Mouse (Mus musculus): ENCODE data around the gene Eef1a1. TPM values are rescaled to one million over a fixed set of nuclear protein-coding genes. Genes with fewer than 3 reads are reported as not detected.

Gene Eef1a1
- polyA plus RNA-seq, 1 experiment from 2014 or later: 4,551 TPM

- H3K36me3 ChIP-seq (ENCODE audit: control insufficient read depth, insufficient read depth, low read length): no peaks in the 10 kb centered on the region
- no peaks in the 10 kb centered on the region for H3K9me3 ChIP-seq (ENCODE audit: control insufficient read depth, low read length)
- no peak overlapping the region for H3K4me2 ChIP-seq
- WGBS: 72% methylated on average over 4 of the region's 4 CpGs
- H3K4me1 ChIP-seq (replicated peaks; ENCODE audit: control insufficient read depth, insufficient read depth, low read length): peaks cover 15% of the 10 kb centered on the region
- ATAC-seq (replicated peaks; ENCODE audit: low FRiP score) (no peak), DNase-seq (ENCODE audit: low spot score) (no peak)
- H3K9ac ChIP-seq (ENCODE audit: low read depth, low read length): no peak overlapping the region
- no peak overlapping the region for H3K27ac ChIP-seq (ENCODE audit: low read depth, low read length)
- no peaks in the 10 kb centered on the region for H3K27me3 ChIP-seq (replicated peaks; ENCODE audit: control insufficient read depth, insufficient read depth, low read length)
- H3K4me3 ChIP-seq (ENCODE audit: low read depth, low read length): no peak overlapping the region
These were observed 25.7 kb upstream of the Eef1a1 start for GRCm38 (mm10) chr9:78514681-78515080.

DNA sequence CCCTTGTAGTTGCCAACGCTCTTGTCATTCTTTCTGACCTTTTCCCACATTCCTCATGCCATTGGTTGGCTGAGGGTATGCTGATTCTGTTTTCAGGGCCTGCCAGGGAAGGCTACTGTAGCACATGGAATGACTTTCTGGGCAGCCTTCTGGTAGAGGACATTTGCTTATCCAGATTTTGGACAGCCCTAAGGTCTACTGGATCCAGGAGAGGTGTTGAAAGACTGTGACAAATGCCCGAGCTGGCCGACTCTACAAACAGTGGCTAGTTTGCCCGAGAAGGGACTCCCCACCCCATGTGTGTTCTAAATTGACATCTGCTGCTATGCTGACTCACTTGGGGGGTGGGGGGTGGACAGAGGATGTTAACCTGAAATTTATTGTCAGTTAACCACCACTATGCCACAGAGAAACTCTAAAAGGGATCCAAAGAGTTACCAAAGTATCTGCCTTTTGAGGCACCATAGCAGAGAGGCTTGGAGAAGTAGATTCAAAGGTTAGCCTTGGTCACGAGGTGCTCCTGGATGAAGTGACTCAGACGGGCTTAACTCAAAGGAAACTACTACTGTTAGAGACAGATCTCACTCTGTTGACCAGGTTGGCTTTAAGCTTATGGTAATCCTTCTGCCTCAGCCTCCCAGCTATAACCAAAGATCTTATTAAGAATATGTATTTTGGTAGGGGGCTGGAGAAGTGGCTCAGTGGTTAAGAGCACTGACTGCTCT, 25.0 kb upstream of the Eef1a1 start:
- peaks cover 15% of the 10 kb centered on the region for H3K4me1 ChIP-seq (replicated peaks; ENCODE audit: control insufficient read depth, insufficient read depth, low read length)
- H3K9me3 ChIP-seq (ENCODE audit: control insufficient read depth, low read length): no peaks in the 10 kb centered on the region
- H3K36me3 ChIP-seq (ENCODE audit: control insufficient read depth, insufficient read depth, low read length): no peaks in the 10 kb centered on the region
- WGBS: 65% methylated on average over 6 of the region's 6 CpGs
- no peak for DNase-seq (ENCODE audit: low spot score)
- H3K4me3 ChIP-seq (ENCODE audit: low read depth, low read length): no peak overlapping the region
- H3K27me3 ChIP-seq (replicated peaks; ENCODE audit: control insufficient read depth, insufficient read depth, low read length): no peaks in the 10 kb centered on the region
- no peak overlapping the region for H3K9ac ChIP-seq (ENCODE audit: low read depth, low read length)
- H3K27ac ChIP-seq (ENCODE audit: low read depth, low read length): no peak overlapping the region
- ATAC-seq (replicated peaks; ENCODE audit: low FRiP score): no peak
- H3K4me2 ChIP-seq: no peak overlapping the region

- WGBS: 88% methylated on average over 5 of the region's 5 CpGs
- no peak for ATAC-seq (replicated peaks; ENCODE audit: low FRiP score)
These were observed 22.8 kb upstream of the Eef1a1 start for GRCm38 (mm10) chr9:78511705-78512104.

GRCm38 (mm10) chr9:78508106-78508786, 19.3 kb upstream of the Eef1a1 start:
- WGBS: 81% methylated on average over 16 of the region's 16 CpGs

More at GRCm38 (mm10) chr9:78511705-78512104, 22.8 kb upstream of the Eef1a1 start:
- Histone ChIP-seq H3K4me2 (no peak overlapping the region), H3K4me1 (replicated peaks; ENCODE audit: control insufficient read depth, insufficient read depth, low read length) (peaks cover 10% of the 10 kb centered on the region), H3K9me3 (ENCODE audit: control insufficient read depth, low read length) (no peaks in the 10 kb centered on the region), H3K4me3 (ENCODE audit: low read depth, low read length) (no peak overlapping the region), H3K27ac (ENCODE audit: low read depth, low read length) (no peak overlapping the region), H3K27me3 (replicated peaks; ENCODE audit: control insufficient read depth, insufficient read depth, low read length) (no peaks in the 10 kb centered on the region), H3K9ac (ENCODE audit: low read depth, low read length) (no peak overlapping the region), H3K36me3 (ENCODE audit: control insufficient read depth, insufficient read depth, low read length) (no peaks in the 10 kb centered on the region)
- DNase-seq (ENCODE audit: low spot score): no peak

GRCm38 (mm10) chr9:78506722-78507077, 17.7 kb upstream of the Eef1a1 start:
- no peaks in the 10 kb centered on the region for H3K27me3 ChIP-seq (replicated peaks; ENCODE audit: control insufficient read depth, insufficient read depth, low read length)
- ATAC-seq (replicated peaks; ENCODE audit: low FRiP score) (no peak), DNase-seq (ENCODE audit: low spot score) (no peak)
- no peaks in the 10 kb centered on the region for H3K36me3 ChIP-seq (ENCODE audit: control insufficient read depth, insufficient read depth, low read length)
- no peak overlapping the region for H3K9ac ChIP-seq (ENCODE audit: low read depth, low read length)
- no peaks in the 10 kb centered on the region for H3K9me3 ChIP-seq (ENCODE audit: control insufficient read depth, low read length)
- H3K27ac ChIP-seq (ENCODE audit: low read depth, low read length): peak overlapping the region; percentile 78
- 47% methylated on average over 7 of the region's 7 CpGs for WGBS
- peaks cover 14% of the 10 kb centered on the region for H3K4me1 ChIP-seq (replicated peaks; ENCODE audit: control insufficient read depth, insufficient read depth, low read length)
- H3K4me2 ChIP-seq: peak overlapping the region; percentile 52
- H3K4me3 ChIP-seq (ENCODE audit: low read depth, low read length): peak overlapping the region; percentile 20; the same call in 1 of the 2 replicates

More at GRCm38 (mm10) chr9:78508106-78508786, 19.3 kb upstream of the Eef1a1 start:
- H3K36me3 ChIP-seq (ENCODE audit: control insufficient read depth, insufficient read depth, low read length): no peaks in the 10 kb centered on the region
- H3K9me3 ChIP-seq (ENCODE audit: control insufficient read depth, low read length): no peaks in the 10 kb centered on the region
- H3K27ac ChIP-seq (ENCODE audit: low read depth, low read length): no peak overlapping the region
- H3K27me3 ChIP-seq (replicated peaks; ENCODE audit: control insufficient read depth, insufficient read depth, low read length): no peaks in the 10 kb centered on the region
- no peak for DNase-seq (ENCODE audit: low spot score)
- H3K9ac ChIP-seq (ENCODE audit: low read depth, low read length): no peak overlapping the region
- H3K4me2 ChIP-seq: no peak overlapping the region
- peaks cover 12% of the 10 kb centered on the region for H3K4me1 ChIP-seq (replicated peaks; ENCODE audit: control insufficient read depth, insufficient read depth, low read length)
- ATAC-seq (replicated peaks; ENCODE audit: low FRiP score): no peak
- no peak overlapping the region for H3K4me3 ChIP-seq (ENCODE audit: low read depth, low read length)

- Histone ChIP-seq H3K27me3 (replicated peaks; ENCODE audit: control insufficient read depth, insufficient read depth, low read length) (no peaks in the 10 kb centered on the region), H3K36me3 (ENCODE audit: control insufficient read depth, insufficient read depth, low read length) (no peaks in the 10 kb centered on the region), H3K4me3 (ENCODE audit: low read depth, low read length) (peak overlapping the region; percentile 20; the same call in 1 of the 2 replicates), H3K9me3 (ENCODE audit: control insufficient read depth, low read length) (no peaks in the 10 kb centered on the region), H3K9ac (ENCODE audit: low read depth, low read length) (no peak overlapping the region), H3K27ac (ENCODE audit: low read depth, low read length) (peak overlapping the region; percentile 78), H3K4me1 (replicated peaks; ENCODE audit: control insufficient read depth, insufficient read depth, low read length) (peaks cover 14% of the 10 kb centered on the region), H3K4me2 (peak overlapping the region; percentile 52)
- 19% methylated on average over 11 of the region's 11 CpGs for WGBS
- peak; percentile 83 for ATAC-seq (replicated peaks; ENCODE audit: low FRiP score)
- peak; percentile 60 for DNase-seq (ENCODE audit: low spot score)
These were observed 17.2 kb upstream of the Eef1a1 start for GRCm38 (mm10) chr9:78506002-78506721.

DNA sequence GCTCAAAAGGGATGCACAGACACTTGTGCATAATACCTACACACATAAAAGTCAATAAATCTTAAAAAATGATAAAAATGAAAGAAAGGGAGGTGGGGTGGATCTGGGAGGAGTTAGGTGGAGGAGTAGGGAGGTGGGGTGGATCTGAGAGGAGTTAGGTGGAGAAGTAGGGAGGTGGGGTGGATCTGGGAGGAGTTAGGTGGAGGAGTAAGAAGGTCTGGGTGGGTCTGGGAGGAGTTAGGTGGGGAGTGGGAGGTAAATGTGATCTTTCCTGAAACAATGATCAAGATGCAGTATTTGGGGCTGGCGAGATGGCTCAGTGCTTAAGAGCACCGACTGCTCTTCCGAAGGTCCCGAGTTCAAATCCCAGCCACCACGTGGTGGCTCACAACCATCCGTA, 16.3 kb upstream of the Eef1a1 start:
- no peaks in the 10 kb centered on the region for H3K36me3 ChIP-seq (ENCODE audit: control insufficient read depth, insufficient read depth, low read length)
- ATAC-seq (replicated peaks; ENCODE audit: low FRiP score) (no peak), DNase-seq (ENCODE audit: low spot score) (no peak)
- H3K4me1 ChIP-seq (replicated peaks; ENCODE audit: control insufficient read depth, insufficient read depth, low read length): peaks cover 14% of the 10 kb centered on the region
- no peak overlapping the region for H3K9ac ChIP-seq (ENCODE audit: low read depth, low read length)
- H3K4me3 ChIP-seq (ENCODE audit: low read depth, low read length): no peak overlapping the region
- 86% methylated on average over 6 of the region's 6 CpGs for WGBS
- H3K4me2 ChIP-seq: no peak overlapping the region
- H3K9me3 ChIP-seq (ENCODE audit: control insufficient read depth, low read length): no peaks in the 10 kb centered on the region
- H3K27me3 ChIP-seq (replicated peaks; ENCODE audit: control insufficient read depth, insufficient read depth, low read length): no peaks in the 10 kb centered on the region
- H3K27ac ChIP-seq (ENCODE audit: low read depth, low read length): no peak overlapping the region

- Histone ChIP-seq H3K9me3 (ENCODE audit: control insufficient read depth, low read length) (no peaks in the 10 kb centered on the region), H3K27me3 (replicated peaks; ENCODE audit: control insufficient read depth, insufficient read depth, low read length) (no peaks in the 10 kb centered on the region), H3K4me3 (ENCODE audit: low read depth, low read length) (no peak overlapping the region), H3K36me3 (ENCODE audit: control insufficient read depth, insufficient read depth, low read length) (no peaks in the 10 kb centered on the region), H3K4me2 (no peak overlapping the region), H3K4me1 (replicated peaks; ENCODE audit: control insufficient read depth, insufficient read depth, low read length) (peaks cover 14% of the 10 kb centered on the region), H3K9ac (ENCODE audit: low read depth, low read length) (no peak overlapping the region), H3K27ac (ENCODE audit: low read depth, low read length) (no peak overlapping the region)
- ATAC-seq (replicated peaks; ENCODE audit: low FRiP score): no peak
- WGBS: 57% methylated on average over 3 of the region's 3 CpGs
- no peak for DNase-seq (ENCODE audit: low spot score)
These were observed 15.7 kb upstream of the Eef1a1 start for GRCm38 (mm10) chr9:78504679-78505078.
